Mouse (Mus musculus): ENCODE measurements around the gene Esyt2. TPM values are rescaled to one million over a fixed set of nuclear protein-coding genes. Genes with fewer than 3 reads are reported as not detected.
"Not testable (repeated sequence)": the region's sequence is repeated elsewhere in the genome, so short reads cannot be mapped to it uniquely, and the experiment has no call there.

Gene Esyt2
- 10 to 100 TPM; 42.0 to 63.3 (median 61.0) TPM for polyA plus RNA-seq (2017; shearing (Covaris generic))

DNA sequence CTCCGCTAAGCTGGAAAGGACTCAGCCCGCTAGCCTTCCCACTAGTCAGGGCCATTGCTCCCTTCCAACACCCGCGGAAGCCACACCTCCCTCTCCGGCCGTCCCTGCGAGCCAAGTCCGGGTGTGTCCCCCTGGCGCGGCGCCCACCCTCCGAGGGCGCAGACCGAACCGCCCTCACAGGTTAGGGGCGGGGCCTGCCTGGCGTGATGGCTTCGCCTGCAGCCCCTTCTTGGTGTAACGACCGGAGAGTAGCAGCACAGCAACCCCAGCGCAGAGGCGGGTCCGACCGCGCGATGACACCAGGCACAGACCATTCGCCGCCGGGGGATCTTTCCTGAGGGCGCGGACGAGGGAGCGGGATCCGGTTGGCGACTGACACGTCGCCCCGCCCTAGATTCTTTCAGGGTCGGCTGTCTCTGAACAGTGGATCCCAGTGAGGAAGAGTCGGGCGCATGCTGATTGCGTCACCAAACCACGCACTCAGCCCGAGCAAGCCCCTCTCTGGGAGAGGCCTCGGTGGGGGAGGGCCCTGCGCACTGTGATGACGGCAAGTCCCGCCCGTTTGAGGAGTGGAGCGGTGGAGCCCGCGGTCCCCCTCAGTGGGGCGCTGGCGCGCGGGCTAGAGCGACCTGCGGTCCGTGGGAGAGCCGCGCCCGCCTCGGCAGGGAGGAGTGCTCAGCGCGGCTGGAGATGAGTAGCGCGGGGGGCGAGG is at the start of gene Esyt2:
Esyt2 (plus strand) TSS at position 544 of the 712 bp plus-strand sequence.
- ATAC-seq, result peak; percentile 86

DNA sequence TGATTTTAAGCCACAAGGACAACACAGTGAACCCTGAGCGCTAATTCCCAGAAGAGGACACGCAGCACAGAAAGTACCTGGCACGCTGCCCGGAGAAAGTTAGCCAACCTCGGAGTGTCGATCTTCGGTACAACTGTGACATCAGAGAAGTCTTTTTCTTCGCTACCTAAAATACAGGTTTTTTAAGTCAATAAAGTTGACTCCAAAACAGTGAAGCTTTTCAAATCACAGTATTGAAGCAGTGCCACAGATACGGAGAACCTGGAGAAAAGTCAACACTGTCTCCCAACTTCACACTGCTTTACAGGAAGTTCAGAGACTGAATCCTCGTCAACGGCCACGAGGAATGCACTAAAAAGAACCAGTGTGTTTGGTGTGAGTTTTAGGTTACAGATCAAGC is 49.4 kb upstream of the Esyt2 start:
- ATAC-seq, result no peak

DNA sequence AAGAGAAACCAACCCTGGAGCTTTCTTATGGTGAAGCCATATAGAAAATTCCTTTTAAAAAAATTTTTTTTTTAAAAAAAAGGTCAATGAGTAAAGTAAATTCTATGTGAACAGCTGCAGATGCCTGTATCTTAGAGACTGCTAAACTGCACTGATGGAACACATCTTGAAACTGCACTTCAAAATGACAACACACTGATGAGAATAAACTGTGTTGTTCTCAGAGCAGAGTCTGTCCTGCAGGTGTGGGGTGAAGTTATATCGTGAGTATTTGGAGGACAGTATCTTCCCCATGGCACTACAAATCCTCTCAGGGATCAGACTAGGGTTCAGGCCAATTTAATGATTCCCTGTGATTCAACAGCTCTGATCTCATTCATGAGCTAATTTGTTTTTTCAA is 48.9 kb upstream of the Esyt2 start:
- ATAC-seq, result no peak

DNA sequence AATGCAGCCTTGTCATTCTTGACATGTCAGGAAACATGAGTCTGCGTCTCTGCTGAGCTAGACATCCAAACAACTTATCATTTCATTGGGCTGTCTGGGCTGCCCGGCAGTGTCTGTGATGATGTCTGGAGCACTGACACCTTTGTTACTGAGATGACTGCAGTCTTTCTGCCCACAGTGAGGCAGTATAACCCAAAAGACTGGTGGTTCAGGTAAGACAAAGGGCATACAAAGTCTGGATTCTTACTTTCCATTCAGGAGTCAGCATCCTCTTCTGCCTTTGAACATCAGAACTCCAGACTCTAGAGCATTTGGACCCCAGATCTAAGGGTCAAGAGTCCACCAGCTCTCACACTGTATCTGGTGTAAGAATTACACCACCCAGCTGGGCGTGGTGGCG is 45.6 kb upstream of the Esyt2 start:
- peak; percentile 54 for ATAC-seq

DNA sequence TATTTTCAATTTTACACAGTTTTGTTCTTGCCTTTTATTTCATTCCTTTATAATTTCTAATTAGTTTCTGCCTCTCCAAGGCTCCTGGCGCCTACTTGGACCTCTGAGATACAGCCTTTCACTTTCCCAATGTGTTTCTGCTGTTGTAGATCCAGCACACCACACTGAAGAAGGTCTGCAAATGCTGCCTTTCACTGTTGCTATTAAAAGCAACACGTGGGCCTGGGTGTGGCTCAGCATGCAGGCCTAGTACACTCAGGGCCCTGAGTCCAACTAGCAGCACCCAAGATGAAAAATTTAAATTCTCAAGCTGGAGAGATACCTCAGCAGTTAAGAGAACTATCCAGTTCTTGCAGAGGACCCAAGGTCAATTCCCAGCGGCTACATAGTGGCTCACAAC is 44.3 kb upstream of the Esyt2 start:
- no peak for ATAC-seq

DNA sequence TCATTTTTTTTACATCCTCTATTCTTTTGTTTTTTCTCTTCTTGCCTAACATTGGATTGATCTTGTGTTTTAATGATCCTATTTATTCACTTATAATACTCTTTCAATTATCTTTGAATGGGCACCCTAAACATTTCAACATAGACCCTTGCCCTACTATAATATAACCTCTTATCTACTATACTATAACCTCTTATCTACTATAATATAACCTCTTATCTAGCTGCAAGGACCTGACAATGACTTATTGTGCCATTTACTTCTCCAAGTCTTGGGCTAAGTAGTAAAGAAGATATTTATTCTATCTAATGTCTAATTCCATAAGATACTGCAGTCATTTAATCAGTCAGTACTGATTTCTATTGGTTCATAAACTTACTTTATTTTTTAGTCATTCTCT is 42.6 kb upstream of the Esyt2 start:
- ATAC-seq, result no peak

DNA sequence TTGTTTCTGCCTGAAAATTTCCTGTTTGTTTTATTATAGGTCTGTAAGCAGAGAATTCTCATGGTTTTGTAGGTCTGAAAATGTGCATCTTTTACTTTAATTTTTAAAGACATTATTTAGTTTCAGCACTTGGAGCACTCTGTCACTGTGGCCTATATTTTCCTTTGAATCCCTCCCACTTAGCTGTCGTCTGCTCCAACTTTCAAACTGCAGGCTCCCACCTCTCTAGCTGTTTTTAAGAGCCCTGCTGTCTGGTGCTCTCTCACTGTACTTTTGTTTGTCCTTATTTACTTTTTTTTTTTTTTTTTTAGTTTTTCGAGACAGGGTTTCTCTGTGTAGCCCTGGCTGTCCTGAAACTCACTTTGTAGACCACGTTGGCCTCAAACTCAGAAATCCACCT is 42.2 kb upstream of the Esyt2 start:
- no peak for ATAC-seq

DNA sequence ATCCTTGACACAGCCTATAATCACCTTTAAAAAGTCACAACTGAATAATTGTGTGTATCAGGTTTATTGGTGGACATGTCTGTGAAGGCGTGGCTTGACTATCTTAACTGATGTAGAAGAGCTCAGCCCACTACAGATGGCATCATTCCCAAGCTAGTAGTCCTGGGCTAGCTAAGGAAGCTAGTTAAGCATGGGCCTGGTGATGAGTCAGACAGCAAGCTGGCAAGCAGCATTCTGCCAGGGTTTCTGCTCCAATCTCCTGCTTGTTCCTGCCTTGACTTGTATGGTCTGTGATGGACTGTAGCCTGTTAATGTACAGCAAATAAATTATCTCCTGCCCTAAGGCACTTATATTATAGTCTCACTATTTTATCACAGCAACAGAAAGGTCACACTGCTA is 36.4 kb upstream of the Esyt2 start:
- ATAC-seq, result no peak

DNA sequence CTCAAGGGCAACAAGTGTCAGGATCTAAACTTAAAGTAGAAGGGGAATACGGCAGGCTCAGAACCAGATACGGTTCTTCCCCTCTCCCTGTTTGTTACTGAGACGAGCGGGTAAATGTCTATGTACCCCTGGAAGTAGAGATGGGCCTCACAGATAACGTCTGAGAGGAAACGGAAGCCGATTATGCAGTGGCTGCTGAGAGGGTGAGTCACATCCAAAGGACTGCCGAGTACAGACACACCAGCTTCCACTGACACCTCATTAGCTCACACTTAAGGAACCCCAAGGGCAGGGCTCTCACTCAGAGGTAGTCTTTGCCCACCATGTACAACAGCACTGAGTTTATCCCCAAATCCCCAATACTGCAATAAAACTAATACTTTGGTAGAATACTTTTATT is 26.3 kb upstream of the Esyt2 start:
- peak; percentile 99 for ATAC-seq

DNA sequence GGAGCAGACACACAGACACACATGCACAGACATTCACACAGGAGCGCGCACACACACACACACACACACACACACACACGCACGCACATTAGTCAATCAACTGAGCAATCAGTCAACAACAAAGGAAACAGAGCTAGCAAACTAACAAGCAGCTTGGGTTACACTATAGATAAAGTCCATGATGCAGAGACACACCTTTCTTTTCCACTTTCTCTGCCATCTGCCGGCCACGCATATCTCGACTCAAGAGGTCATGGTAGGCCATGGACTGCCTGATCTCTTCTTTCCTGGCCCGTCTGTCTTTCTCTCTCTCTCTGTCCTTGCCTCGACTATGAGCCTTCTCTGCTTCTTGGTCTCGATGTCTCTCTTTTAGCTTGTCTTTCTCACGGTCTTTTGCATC is 25.4 kb upstream of the Esyt2 start:
- ATAC-seq, result no peak

DNA sequence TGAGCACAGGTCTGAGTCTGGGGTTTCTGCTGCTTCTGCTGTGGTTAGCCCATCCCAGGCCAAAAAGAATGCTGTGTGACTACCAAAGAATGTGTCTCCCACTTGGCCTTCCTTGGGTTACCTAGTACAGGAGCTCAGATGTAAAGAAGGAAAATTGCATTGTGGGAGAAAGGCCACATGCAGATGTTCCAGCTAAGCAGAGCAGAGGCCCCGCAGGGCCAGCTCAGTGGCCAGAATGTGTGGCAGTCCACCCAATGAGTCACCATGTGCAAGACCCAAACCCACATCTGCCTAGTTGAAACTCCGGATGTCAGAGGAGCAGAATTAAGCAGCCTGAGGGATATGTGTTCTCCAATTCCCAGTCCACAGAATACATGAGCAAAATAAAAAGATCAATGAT is 22.7 kb upstream of the Esyt2 start:
- ATAC-seq, result no peak

DNA sequence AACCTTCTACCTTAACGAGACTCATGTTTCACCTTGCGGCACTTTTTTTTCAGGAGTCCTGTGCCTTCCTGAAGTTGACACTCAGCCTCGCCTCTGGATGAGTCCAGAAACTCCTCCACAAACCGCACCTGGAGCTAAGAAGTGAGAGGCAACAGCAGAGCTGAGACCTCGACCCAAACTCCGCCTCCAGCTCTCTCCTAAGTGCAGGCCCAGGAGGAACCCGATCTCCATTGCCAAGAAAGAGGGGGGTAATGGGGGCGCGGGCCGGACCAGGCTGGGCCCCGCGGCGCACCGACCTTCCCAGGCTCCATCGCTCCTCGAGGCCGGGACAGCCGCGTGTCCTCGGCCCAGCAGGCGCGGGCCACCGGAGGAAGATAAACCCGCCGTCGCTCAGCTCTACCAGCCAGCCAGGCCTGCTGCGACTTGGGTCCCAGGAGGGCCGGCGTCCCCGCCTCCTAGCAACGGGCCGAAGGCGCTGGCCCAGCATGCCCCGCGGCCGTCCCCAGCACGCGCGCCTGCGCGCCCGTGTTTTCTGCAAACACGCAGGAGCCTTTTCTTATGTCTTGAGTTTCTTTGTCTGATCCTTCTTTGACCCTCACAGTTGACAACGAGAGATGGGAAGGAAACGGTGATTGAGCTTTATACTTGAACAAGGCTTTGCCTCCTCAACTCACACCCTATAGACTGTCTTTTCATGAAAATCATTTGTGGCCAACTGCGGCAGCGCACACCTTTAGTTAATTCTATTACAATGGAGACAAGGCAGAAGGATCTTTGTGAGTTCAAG is 18.2 kb upstream of the Esyt2 start, which contains the start of gene Wdr60:
Wdr60 (minus strand) TSS at position 468 of the 787 bp plus-strand sequence.
- peak; percentile 97 for ATAC-seq

DNA sequence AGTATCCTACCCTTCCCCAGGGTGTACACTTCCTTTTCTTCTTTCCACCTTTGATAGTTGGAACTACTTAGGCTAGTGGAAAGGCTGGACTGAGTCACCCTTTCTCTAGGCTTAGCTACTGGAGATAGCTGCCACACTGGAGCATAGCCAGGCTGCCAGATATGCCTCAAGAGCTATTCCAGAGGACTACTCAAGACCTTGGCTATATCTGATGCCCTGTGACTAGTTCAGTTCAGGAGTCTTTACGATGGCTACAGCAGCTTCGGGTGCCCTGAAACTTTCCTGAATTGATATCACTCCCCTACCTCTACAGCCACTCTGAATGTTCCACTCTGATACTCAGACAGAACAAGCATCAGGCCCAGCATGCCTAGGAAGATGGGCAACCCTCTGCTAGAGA is 16.2 kb upstream of the Esyt2 start:
- no peak for ATAC-seq

DNA sequence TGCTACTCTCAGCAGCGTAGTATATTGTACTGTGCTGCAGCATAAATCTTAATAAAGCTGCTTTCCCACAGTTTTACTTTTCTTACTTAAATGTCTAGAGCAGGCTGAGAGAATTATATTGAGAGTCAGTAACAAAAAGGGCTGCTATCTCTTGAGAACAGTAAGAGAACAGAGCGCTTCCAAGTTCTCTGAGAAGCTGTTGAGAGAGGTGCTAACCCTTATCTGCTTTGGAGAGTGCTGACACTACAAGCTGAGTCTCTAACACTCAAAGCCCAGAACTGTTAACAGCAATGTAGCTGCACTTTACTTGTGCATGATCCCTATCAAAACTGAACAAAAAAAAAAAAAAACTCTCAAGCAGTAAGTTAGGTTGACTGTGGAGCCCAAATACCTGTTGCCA is 15.7 kb upstream of the Esyt2 start:
- ATAC-seq, result no peak

DNA sequence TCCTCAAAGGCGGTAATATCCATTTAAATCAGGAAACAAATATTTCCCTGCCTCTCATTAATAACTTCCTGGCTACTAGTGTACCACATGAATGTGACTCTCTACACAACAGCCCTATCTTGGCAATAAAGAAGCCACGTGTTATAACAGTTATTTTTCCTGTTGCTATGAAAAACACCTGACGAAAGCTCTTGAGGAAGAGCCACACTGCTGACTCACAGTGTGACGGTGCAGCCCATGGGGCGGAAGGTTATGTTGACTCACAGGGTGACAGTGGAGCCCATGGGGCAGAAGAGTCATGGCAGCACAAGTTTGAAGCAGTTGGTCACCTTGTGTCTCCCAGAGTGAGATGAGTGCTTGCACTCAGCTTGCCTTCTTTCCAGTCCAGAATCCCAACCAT is 11.5 kb upstream of the Esyt2 start:
- no peak for ATAC-seq

DNA sequence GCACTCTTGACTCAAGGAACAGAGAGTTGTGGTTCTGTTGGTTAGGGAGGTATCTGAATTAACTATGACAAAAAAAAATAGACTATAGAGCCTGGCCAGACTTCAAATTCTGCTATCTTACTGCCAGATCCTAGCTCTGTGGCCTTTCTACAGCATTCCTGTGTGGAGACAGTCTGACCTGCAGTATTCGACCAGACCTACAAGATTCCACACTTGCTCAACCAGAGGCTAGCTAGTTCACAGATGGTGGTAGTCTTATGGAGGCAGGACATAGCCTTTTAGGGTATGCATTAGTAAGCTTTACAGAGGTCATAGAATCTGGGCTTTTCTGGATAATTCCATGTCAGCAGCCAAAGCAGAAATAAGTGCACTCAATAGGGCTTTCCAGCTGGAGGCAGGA is 10.5 kb upstream of the Esyt2 start:
- ATAC-seq, result no peak

DNA sequence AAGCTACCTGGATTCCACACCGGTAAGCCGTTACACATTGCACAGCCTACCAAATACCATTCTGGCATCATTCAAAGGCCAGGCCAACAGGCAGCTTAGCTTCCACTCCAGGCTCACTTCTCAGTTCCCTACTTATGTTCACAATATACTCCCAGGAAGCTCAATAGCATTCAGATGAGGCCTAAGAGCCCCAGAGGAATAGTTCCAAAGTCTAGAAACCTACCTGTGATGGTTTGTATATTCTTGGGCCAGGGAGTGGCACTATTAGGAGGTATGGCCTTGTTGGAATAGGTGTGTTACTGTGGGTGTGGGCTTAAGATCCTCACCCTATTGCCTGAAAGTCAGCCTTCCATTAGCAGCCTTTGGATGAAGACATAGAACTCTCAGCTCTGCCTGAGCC is 9.9 kb upstream of the Esyt2 start:
- ATAC-seq, result no peak

DNA sequence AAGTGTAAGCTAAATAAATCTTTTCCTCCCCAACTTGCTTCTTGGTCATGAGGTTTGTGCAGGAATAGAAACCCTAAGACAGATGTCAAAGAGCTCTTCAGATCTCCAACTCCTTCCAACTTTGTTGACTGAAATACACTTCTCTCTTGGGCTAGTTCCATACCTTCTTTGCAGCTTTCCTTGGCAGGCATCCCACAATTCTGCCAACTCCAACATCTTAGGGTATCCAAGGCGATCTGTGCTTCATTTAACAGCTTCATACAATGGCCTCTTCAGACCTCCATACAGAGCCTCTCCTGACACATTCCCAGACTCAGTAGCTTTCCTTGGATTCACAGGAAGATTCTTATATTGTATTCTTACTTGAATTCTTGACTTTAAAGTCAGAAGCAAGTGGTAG is 7.3 kb upstream of the Esyt2 start:
- ATAC-seq, result no peak

DNA sequence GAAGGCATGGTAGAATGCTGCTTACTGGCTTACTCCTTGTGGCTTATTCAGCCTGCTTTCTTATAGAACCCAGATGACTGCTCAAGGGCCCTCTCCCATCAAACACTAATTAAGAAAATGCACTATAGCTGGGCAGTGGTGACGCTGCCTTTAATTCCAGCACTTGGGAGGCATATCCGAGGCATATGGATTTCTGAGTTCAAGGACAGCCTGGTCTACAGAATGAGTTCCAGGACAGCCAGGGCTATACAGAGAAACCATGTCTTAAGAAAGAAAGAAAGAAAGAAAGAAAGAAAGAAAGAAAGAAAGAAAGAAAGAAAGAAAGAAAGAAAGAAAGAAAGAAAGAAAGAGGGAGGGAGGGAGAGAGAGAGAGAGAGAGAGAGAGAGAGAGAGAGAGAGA is 5.9 kb upstream of the Esyt2 start, which contains the start of gene Gm11027:
Gm11027 (plus strand) TSS at position 301 of the 400 bp plus-strand sequence.
- ATAC-seq, result not testable (repeated sequence)

DNA sequence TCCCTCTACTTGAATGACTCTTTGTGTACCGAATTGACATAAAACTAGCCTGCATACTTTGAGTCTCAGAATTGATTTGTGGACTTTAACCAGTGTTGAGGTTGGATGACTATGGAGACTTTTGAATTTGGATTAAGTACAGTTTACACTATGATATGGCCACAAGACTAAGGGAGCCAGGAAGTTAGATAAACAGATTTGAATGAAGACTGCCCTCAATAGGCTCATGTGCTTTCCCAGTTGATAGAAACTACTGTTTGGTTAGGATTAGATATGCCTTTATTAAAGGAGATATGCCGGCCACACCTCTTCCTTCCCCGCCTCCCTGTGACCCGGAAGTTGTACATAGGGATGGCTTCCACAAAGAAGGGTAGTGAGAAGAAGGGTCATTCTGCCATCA is 5.4 kb upstream of the Esyt2 start:
- ATAC-seq, result no peak

DNA sequence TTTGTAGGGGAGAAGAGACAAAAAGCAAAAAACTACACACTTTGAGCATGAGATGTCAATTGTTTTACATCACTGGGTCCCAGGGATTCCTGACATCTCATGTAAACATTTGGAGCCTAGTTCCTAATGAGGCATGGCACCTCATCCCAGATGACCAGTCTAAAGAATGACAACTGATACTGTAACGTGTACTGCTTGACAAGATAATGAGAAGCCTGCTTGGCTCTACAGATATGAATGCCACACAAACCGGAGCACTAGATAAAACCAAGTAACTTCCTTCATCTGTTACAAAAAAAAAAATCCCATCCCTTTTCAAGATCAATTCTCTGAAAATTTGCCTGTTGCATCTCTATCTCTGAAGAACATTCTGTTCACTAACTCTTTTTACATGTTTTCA is 4.0 kb upstream of the Esyt2 start:
- no peak for ATAC-seq

DNA sequence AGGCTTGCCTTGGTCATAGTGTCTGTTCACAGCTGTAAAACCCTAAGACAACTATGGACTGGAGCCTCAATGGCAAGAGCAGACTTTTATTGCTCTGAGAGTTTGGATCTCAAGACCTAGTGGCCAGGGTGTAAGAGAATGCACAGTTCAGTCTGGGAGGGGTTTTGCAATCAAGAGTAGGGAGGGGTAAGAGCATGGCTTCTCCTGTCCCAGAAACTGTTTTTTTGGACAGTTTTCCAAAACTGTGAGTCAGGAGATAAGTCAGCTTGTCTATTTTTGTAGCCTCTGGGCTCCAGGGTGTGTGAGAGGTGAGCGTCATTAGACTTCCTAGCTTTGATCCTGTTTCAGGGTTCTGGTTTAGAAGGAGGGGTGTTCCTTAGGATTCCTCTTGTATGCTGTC is 2.5 kb upstream of the Esyt2 start:
- no peak for ATAC-seq

DNA sequence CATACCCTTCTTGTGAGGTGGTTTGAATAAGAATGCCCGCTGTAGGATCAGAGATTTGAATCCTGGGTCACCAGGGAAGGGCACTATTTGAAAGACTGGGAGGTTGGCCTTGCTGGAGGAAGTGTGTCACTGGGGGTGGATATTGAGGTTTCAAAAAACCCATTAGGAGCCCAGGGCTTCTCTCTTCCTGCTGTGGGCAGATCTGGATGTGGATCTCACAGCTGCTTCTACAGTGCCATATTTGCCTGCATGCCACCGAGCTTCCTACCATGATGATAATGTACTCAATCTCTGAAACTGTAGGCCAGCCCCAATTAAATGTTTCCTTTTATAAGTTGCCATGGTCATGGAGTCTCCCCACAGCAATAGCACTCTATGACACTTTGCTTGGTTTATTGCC is 1.8 kb upstream of the Esyt2 start:
- no peak for ATAC-seq

DNA sequence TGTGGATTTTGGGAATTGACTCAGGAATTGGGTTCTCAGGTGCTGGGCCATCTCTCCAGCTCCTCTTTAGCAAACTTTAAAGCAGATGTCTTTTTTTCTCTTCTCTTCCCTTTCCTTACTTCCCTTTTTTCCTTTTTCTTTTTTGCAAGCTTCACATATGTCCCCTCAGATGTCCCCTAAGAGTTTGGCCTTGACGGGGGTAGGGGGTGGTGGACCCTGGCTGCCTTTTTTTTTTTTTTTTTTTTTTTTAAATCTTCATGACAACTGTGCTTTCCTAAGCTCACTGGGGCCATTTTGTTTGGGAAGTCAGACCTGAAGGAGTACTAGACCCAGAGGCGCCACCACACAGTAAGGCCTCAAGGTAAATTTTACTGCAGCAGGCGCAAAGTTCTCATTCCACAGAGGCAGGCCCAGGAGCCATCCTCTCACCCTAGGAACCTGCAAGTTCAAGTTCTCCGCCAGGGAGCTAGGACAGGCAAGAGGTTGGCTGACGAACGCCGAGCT is 795 bp upstream of the Esyt2 start:
- no peak for ATAC-seq
